Mouse (Mus musculus): ENCODE data around the gene Arntl. TPM values are rescaled to one million over a fixed set of nuclear protein-coding genes. Genes with fewer than 3 reads are reported as not detected.

The Arntl gene
- polyA plus RNA-seq, 1 experiment from 2014 or later, result 12.9 TPM

GRCm38 (mm10) chr7:113228498-113228897 lies 21.2 kb downstream of the Arntl start:
- TF ChIP-seq CTCF (IDR thresholded peaks at IDR 0.05), result no peak
- no peaks in the 10 kb centered on the region for H3K27me3 ChIP-seq
- in situ Hi-C loops (cut with MboI; ENCODE audit: low pct_unique_long_range_greater_than_20kb), result no loop called here
- CTCF ChIA-PET, result interaction anchor here (1.6 to 1.9 kb wide), 3 partner anchors 10 to 14 kb away, joined by 5 to 7 read pairs (median 6); no protein-coding TSS in a partner anchor
- no peak for DNase-seq (ENCODE audit: low read depth, low spot score)
- ATAC-seq, result no peak
- POLR2A ChIA-PET, result interaction anchor here (2.7 kb wide), 1 partner anchor 13 kb away, joined by 7 read pairs; no protein-coding TSS in a partner anchor

GRCm38 (mm10) chr7:113236135-113236534 lies 28.9 kb downstream of the Arntl start:
- ChIA-PET POLR2A (no interaction called here), CTCF (no interaction called here)
- no peaks in the 10 kb centered on the region for H3K27me3 ChIP-seq
- DNase-seq (ENCODE audit: low read depth, low spot score), result no peak
- TF ChIP-seq CTCF (IDR thresholded peaks at IDR 0.05), result no peak
- in situ Hi-C loops (cut with MboI; ENCODE audit: low pct_unique_long_range_greater_than_20kb), result no loop called here
- ATAC-seq, result no peak

- in situ Hi-C loops (cut with MboI; ENCODE audit: low pct_unique_long_range_greater_than_20kb), result no loop called here
- POLR2A ChIA-PET, result no interaction called here
- no peak for DNase-seq (ENCODE audit: low read depth, low spot score)
Observed at GRCm38 (mm10) chr7:113238365-113238764, 31.1 kb downstream of the Arntl start.

GRCm38 (mm10) chr7:113239448-113240130 lies 32.3 kb downstream of the Arntl start:
- no peak for TF ChIP-seq CTCF (IDR thresholded peaks at IDR 0.05)
- POLR2A ChIA-PET, result no interaction called here
- CTCF ChIA-PET, result interaction anchor here (0.6 to 1.4 kb wide), 2 partner anchors 11 to 21 kb away, joined by 3 read pairs; no protein-coding TSS in a partner anchor
- no peaks in the 10 kb centered on the region for H3K27me3 ChIP-seq
- DNase-seq (ENCODE audit: low read depth, low spot score) (no peak), ATAC-seq (no peak)
- in situ Hi-C loops (cut with MboI; ENCODE audit: low pct_unique_long_range_greater_than_20kb), result loop anchor here (5.0 kb wide), 1 partner anchor 32 kb away; the partner anchor contains the start of gene Arntl

More at GRCm38 (mm10) chr7:113238365-113238764, 31.1 kb downstream of the Arntl start:
- no peaks in the 10 kb centered on the region for H3K27me3 ChIP-seq
- peak; percentile 57 for TF ChIP-seq CTCF (IDR thresholded peaks at IDR 0.05)
- ATAC-seq, result no peak
- CTCF ChIA-PET, result interaction anchor here (0.6 to 1.0 kb wide), 4 partner anchors 9 to 88 kb away, joined by 3 to 6 read pairs (median 3); no protein-coding TSS in a partner anchor

- in situ Hi-C loops (cut with MboI; ENCODE audit: low pct_unique_long_range_greater_than_20kb), result loop anchor here (5.0 kb wide), 1 partner anchor 33 kb away; the partner anchor contains the start of gene Arntl
- DNase-seq (ENCODE audit: low read depth, low spot score) (no peak), ATAC-seq (no peak)
- TF ChIP-seq CTCF (IDR thresholded peaks at IDR 0.05), result no peak
- POLR2A ChIA-PET, result no interaction called here
- no peaks in the 10 kb centered on the region for H3K27me3 ChIP-seq
- CTCF ChIA-PET, result interaction anchor here (0.9 to 1.4 kb wide), 3 partner anchors 18 to 25 kb away, joined by 3 read pairs; no protein-coding TSS in a partner anchor
Observed at GRCm38 (mm10) chr7:113240438-113240837, 33.2 kb downstream of the Arntl start.

- ChIA-PET POLR2A (interaction anchor here (0.6 to 0.7 kb wide), 3 partner anchors 8 to 1264 kb away, joined by 3 to 4 read pairs (median 3); no protein-coding TSS in a partner anchor), CTCF (interaction anchor here (2.5 kb wide), 1 partner anchor 9 kb away, joined by 11 read pairs; no protein-coding TSS in a partner anchor)
- peak; percentile 66 for DNase-seq (ENCODE audit: low read depth, low spot score)
- peak; percentile 31 for ATAC-seq
- in situ Hi-C loops (cut with MboI; ENCODE audit: low pct_unique_long_range_greater_than_20kb), result loop anchor here (5.0 kb wide), 1 partner anchor 35 kb away; the partner anchor contains the start of gene Arntl
- H3K27me3 ChIP-seq, result no peaks in the 10 kb centered on the region
- no peak for TF ChIP-seq CTCF (IDR thresholded peaks at IDR 0.05)
Observed at GRCm38 (mm10) chr7:113241901-113242661, 34.8 kb downstream of the Arntl start.

GRCm38 (mm10) chr7:113242688-113243087 lies 35.4 kb downstream of the Arntl start:
- TF ChIP-seq CTCF (IDR thresholded peaks at IDR 0.05), result no peak
- peak; percentile 58 for DNase-seq (ENCODE audit: low read depth, low spot score)
- CTCF ChIA-PET, result interaction anchor here (2.5 kb wide), 1 partner anchor 9 kb away, joined by 11 read pairs; no protein-coding TSS in a partner anchor
- in situ Hi-C loops (cut with MboI; ENCODE audit: low pct_unique_long_range_greater_than_20kb), result loop anchor here (5.0 kb wide), 1 partner anchor 35 kb away; the partner anchor contains the start of gene Arntl
- peak; percentile 26 for ATAC-seq
- POLR2A ChIA-PET, result interaction anchor here (0.6 to 0.7 kb wide), 2 partner anchors 9 to 1264 kb away, joined by 3 to 4 read pairs; no protein-coding TSS in a partner anchor
- H3K27me3 ChIP-seq, result no peaks in the 10 kb centered on the region

- DNase-seq (ENCODE audit: low read depth, low spot score) (no peak), ATAC-seq (no peak)
- POLR2A ChIA-PET, result no interaction called here
- CTCF ChIA-PET, result no interaction called here
- H3K27me3 ChIP-seq, result no peaks in the 10 kb centered on the region
- TF ChIP-seq CTCF (IDR thresholded peaks at IDR 0.05), result no peak
- in situ Hi-C loops (cut with MboI; ENCODE audit: low pct_unique_long_range_greater_than_20kb), result no loop called here
Observed at GRCm38 (mm10) chr7:113245144-113245543, 37.9 kb downstream of the Arntl start.

- ATAC-seq (no peak), DNase-seq (ENCODE audit: low read depth, low spot score) (no peak)
- no peaks in the 10 kb centered on the region for H3K27me3 ChIP-seq
- CTCF ChIA-PET, result interaction anchor here (0.9 to 6.5 kb wide), 5 partner anchors 9 to 99 kb away, joined by 3 to 53 read pairs (median 4); no protein-coding TSS in a partner anchor
- no peak for TF ChIP-seq CTCF (IDR thresholded peaks at IDR 0.05)
- POLR2A ChIA-PET, result no interaction called here
- in situ Hi-C loops (cut with MboI; ENCODE audit: low pct_unique_long_range_greater_than_20kb), result no loop called here
Observed at GRCm38 (mm10) chr7:113246512-113246911, 39.2 kb downstream of the Arntl start.

GRCm38 (mm10) chr7:113247167-113247566 lies 39.9 kb downstream of the Arntl start:
- in situ Hi-C loops (cut with MboI; ENCODE audit: low pct_unique_long_range_greater_than_20kb), result no loop called here
- DNase-seq (ENCODE audit: low read depth, low spot score) (no peak), ATAC-seq (no peak)
- H3K27me3 ChIP-seq, result no peaks in the 10 kb centered on the region
- ChIA-PET CTCF (interaction anchor here (1.1 to 6.5 kb wide), 7 partner anchors 9 to 100 kb away, joined by 3 to 53 read pairs (median 4); no protein-coding TSS in a partner anchor), POLR2A (no interaction called here)
- no peak for TF ChIP-seq CTCF (IDR thresholded peaks at IDR 0.05)

Measured in Patski (cell line).